Mouse (Mus musculus): ENCODE measurements around the gene Nudt9.

The Nudt9 gene

GRCm38 (mm10) chr5:104036686-104037085 is 9.4 kb upstream of the Nudt9 start:
- DNase-seq (ENCODE audit: low read depth, low spot score) = no peak

GRCm38 (mm10) chr5:104039154-104039932 is 6.8 kb upstream of the Nudt9 start:
- no peak for DNase-seq (ENCODE audit: low read depth, low spot score)

GRCm38 (mm10) chr5:104042906-104043305 is 3.2 kb upstream of the Nudt9 start:
- DNase-seq (ENCODE audit: low read depth, low spot score) = no peak

DNA sequence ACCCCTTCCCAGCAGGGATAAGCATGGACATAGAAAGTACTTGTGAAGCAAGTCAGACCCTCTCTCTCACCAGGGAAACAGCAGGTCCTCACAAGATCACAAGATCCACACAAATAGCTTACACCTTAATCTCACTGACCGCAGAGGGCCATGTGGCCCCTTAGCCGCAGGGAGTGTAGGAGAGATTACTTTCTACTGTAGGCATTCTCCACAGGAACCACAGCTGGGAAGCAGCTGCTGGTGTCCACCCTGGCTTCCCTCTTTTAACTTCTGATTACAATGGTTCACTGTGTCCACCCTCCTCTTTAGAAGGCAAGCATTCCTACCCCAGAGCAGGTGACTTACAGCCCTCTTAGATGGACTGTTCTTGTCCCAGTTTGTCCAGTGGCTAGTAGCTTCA is 2.4 kb upstream of the Nudt9 start:
- no peak for DNase-seq (ENCODE audit: low read depth, low spot score)

- DNase-seq (ENCODE audit: low read depth, low spot score) = peak; percentile 36
Observed at GRCm38 (mm10) chr5:104047200-104048105, 1.3 kb downstream of the Nudt9 start.

- DNase-seq (ENCODE audit: low read depth, low spot score) = peak; percentile 20
Observed at GRCm38 (mm10) chr5:104048139-104048538, 2.0 kb downstream of the Nudt9 start.

DNA sequence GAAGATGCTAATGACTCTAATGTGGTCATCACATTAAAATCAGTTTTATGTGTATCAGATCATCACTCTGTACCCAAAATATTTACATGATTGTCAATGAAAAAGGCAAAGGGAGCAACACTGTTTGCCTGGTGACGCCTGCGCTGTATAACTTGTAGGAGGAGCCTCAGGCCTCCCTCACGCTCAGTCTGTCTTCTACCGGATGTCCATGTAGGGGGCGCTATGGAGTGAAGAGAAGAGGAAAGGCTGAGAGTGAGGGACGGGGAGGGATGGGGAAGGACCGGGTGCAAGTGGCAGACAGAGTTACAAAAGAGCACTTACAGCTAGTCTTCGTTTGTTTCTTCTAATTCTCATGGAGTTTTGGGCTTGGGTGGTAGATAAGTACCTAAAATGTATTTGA is 6.8 kb downstream of the Nudt9 start:
- DNase-seq (ENCODE audit: low read depth, low spot score) = peak; percentile 33

DNA sequence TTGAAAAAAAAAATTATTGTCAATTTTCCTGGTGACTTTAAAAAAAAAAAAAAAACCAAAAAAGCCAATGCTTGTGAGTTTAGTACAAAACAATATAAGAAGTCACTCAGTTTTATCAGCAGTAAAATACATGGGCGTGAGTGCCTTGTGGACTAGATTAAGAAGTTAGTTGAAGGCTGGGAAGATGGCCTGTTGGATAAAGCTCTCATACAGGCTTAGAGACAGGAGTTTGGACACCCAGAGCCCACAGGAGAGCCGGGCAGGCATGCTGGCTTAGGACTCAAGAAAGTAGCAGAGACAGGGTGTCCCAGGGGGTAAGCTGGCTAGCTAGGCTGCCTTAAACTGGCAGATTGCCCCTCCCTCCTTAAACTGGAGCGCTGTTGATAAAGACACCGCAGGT is 8.8 kb downstream of the Nudt9 start:
- no peak for DNase-seq (ENCODE audit: low read depth, low spot score)

DNA sequence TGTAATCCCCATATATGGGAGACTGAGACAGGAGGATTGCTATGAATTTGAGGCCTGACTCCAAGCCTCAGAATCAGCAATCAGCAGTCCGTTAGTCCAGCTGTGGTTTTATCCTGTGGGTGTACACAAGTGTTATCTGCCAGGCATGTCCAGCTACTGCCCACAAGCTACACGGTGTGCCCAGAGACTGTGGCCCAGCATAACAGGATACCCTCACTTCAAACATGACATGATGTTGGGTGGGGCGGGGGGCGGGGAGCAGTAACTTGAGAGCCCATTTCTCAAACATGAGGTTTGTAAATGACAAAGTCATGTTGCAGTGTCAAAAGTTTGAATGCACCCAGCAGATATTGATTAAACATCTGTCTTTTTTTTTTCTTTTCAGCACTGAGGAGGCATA is 9.7 kb downstream of the Nudt9 start:
- DNase-seq (ENCODE audit: low read depth, low spot score) = no peak

GRCm38 (mm10) chr5:104056295-104056694 is 10.2 kb downstream of the Nudt9 start:
- DNase-seq (ENCODE audit: low read depth, low spot score) = no peak

- peak; percentile 47 for DNase-seq (ENCODE audit: low read depth, low spot score)
Observed at GRCm38 (mm10) chr5:104058021-104058420, 11.9 kb downstream of the Nudt9 start.

DNA sequence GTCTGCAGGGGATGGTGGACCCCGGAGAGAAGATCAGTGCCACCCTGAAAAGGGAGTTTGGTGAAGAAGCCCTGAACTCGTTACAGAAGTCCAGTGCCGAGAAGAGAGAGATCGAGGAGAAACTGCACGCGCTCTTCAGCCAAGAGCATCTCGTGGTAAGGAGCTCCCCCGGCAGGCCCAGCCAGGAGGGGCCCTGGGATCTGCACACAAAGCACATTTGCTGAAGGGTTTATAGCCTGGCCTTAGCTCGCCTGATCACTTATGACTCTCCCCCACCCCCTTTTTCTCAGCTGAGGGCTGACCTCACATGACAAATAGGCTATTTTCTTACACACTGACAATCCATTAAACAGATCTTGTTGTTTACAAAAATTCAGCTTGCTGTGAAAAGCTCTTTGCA is 13.5 kb downstream of the Nudt9 start:
- DNase-seq (ENCODE audit: low read depth, low spot score) = no peak

- no peak for DNase-seq (ENCODE audit: low read depth, low spot score)
Observed at GRCm38 (mm10) chr5:104060429-104060828, 14.3 kb downstream of the Nudt9 start.

- no peak for DNase-seq (ENCODE audit: low read depth, low spot score)
Observed at GRCm38 (mm10) chr5:104061936-104062772, 16.0 kb downstream of the Nudt9 start.

GRCm38 (mm10) chr5:104062773-104063551 is 16.9 kb downstream of the Nudt9 start:
- DNase-seq (ENCODE audit: low read depth, low spot score) = no peak

DNA sequence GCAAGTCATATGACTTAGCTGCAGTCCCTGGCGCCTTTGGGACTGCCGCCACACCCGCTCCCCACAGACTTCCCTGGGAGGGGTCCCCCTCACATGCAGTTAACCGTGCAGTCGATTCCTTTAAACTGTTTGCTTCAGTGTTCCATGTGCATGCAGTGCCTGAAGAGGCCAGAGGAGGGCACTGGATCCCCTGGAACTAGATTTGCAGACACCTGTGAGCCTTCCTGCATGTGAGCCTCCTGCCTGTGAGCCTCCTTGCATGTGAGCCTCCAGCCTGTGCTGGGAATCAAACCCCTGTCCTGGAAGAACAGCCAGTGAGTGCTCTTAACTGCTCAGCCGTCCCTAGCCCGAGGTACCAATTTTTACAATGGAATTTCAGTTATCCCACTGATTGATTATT is 22.6 kb downstream of the Nudt9 start:
- DNase-seq (ENCODE audit: low read depth, low spot score) = peak; percentile 29

GRCm38 (mm10) chr5:104071048-104071447 is 24.9 kb downstream of the Nudt9 start:
- no peak for DNase-seq (ENCODE audit: low read depth, low spot score)

DNA sequence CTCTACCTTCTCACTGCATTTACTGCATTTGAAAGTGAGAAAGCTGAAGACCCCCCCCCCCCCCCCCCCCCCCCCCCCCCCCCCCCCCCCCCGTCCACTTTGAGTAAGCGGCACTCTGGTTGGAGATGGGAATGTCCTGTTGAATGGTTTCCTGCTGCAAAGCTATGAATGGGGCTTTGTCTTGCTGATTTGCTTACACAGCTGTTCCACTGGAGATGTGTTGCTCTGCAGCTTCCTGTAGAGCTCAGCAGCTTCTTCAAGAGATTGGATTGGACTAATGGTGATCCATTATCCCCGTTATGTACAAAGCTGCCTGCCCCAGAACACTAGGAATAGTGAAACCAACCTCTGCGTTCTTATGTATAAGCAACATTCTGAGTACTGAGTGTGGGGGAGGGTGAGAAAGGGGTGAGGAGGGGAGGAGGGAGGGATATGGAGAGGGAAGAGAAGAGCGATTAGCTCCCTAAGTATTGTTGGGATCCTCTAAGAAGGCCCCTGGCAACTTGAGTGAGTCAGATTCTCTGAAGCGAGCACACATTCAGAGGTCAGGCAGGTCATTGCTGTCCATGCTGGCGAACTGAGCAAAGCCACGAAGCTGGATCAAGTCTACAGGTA is 26.3 kb downstream of the Nudt9 start:
- DNase-seq (ENCODE audit: low read depth, low spot score) = no peak

DNA sequence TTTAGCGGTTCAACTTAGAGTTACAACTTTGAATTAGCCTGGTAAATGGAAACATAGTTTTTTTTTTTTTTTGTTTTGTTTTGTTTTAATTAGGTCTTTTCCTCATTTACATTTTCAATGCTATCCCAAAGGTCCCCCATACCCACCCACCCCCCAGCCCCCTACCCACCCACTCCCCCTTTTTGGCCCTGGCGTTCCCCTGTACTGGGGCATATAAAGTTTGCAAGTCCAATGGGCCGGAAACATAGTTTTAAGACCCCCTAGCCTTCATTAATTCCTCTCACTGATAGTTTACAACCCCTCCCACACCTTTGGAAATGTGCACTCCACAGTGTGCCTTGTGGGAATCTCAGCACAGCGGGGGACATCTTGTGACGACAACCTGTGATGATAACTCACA is 27.5 kb downstream of the Nudt9 start:
- DNase-seq (ENCODE audit: low read depth, low spot score) = no peak

DNA sequence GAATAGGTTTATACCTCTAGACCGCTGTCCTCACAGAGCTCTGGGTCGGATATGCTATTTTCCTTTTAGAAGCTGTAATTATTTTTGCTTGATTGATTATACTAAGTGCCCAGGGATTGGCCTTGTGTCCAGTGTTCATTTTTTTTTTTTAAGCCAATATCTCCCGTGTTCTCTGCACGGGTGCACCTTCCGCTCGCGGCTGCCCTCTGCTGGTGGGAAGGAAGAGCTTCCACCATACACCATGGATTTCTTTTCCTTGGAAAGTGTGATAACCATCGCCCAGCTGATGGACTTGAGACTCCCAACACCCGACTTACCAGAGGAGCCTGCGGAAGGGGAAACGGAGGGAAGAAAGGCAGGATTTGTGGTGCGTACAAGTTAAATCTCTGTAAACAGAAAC is 28.3 kb downstream of the Nudt9 start:
- DNase-seq (ENCODE audit: low read depth, low spot score) = peak; percentile 43

GRCm38 (mm10) chr5:104076361-104076760 is 30.3 kb downstream of the Nudt9 start:
- no peak for DNase-seq (ENCODE audit: low read depth, low spot score)
